Mouse (Mus musculus) lung, postnatal 0 days (tissue): ENCODE results near the gene Hnrnpd.

Experiments used
- CTCF ChIP-seq: IDR thresholded peaks from 2 replicates; pipeline ENCODE4 v1.5.1; 2016; ENCODE audit warnings: antibody characterized with exemption, mild to moderate bottlenecking
- EP300 ChIP-seq: IDR thresholded peaks from 2 replicates; pipeline ENCODE4 v1.6.1; 2016; ENCODE audit warnings: antibody characterized with exemption, mild to moderate bottlenecking, control low read depth

DNA sequence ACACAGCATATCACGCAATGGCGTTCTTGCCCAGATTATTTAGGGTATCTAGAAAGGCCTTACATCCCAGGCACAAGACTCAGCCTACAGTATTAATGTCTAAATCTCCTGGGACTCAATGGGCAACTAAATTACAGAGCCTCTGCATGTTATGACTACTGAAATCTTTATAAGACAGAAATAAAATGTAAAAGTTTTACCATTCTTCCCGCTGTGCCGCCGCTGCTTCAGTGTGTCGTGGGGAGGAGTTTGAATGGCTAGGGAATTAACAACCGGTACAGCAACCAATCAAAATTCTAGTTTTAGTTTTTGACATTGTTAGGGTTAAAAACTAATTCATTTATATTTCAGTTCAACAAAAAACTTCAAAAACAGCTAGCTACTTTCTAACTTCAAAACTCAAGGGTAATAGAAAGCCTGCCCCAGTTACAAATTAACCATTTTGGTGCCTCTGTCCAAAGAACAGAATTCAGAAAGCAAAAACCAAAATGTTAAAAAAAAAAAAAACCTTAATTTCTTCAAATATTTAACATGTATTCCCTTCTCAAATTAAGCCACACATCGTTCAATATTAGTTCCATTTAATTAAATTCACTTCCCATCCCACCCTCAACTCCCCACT lies 2.3 kb downstream of the Hnrnpd start:
- TF ChIP-seq CTCF (no peak), EP300 (no peak)
